Mouse (Mus musculus) heart, postnatal 0 days (tissue): ENCODE measurements around the gene Meis3. TPM values are rescaled to one million over a fixed set of nuclear protein-coding genes. Genes with fewer than 3 reads are reported as not detected.

Experiments
- ATAC-seq: fragments of 200-750 bp; cut with Nextera tagmentation; 2 replicates; pipeline ENCODE4 v1.8.0; 2017; ENCODE audit warnings: low read depth, moderate number of reproducible peaks, moderate library complexity; ENCODE audit not compliant: insufficient read depth
- DNase-seq: peaks from one replicate; pipeline ENCODE4 v3.0.0-alpha.2; 2016; ENCODE audit warnings: low spot score
- H3K27ac ChIP-seq: fragments of 300-500 bp; sonication (generic); 2 replicates; pipeline ENCODE4 v1.5.1; 2014; ENCODE audit warnings: low read depth, mild to moderate bottlenecking
- H3K27me3 ChIP-seq: fragments of 300-500 bp; sonication (generic); 2 replicates; pipeline ENCODE4 v1.6.1; 2014; ENCODE audit warnings: low read length, mixed read lengths; ENCODE audit not compliant: control insufficient read depth, insufficient read depth
- H3K36me3 ChIP-seq: fragments of 300-500 bp; sonication (generic); replicated peaks from 2 replicates; pipeline ENCODE4 v1.6.1; 2014; ENCODE audit warnings: low read length, mixed read lengths; ENCODE audit not compliant: control insufficient read depth, insufficient read depth
- H3K4me1 ChIP-seq: fragments of 300-500 bp; sonication (generic); 2 replicates; pipeline ENCODE4 v1.6.1; 2014; ENCODE audit warnings: antibody characterized with exemption; ENCODE audit not compliant: control insufficient read depth, insufficient read depth
- H3K4me2 ChIP-seq: fragments of 300-500 bp; sonication (generic); 2 replicates; pipeline ENCODE4 v1.6.1; 2014; ENCODE audit warnings: low read depth, mild to moderate bottlenecking, low read length, moderate library complexity
- H3K4me3 ChIP-seq: fragments of 300-500 bp; sonication (generic); 2 replicates; pipeline ENCODE4 v1.5.1; 2014; ENCODE audit warnings: low read depth, low read length
- H3K9ac ChIP-seq: fragments of 300-500 bp; sonication (generic); replicated peaks from 2 replicates; pipeline ENCODE4 v1.6.1; 2014; ENCODE audit warnings: low read depth, low read length, mixed read lengths
- H3K9me3 ChIP-seq: fragments of 300-500 bp; sonication (generic); replicated peaks from 2 replicates; pipeline ENCODE4 v1.6.1; 2016; ENCODE audit warnings: low read length; ENCODE audit not compliant: control insufficient read depth
- CTCF ChIP-seq: IDR thresholded peaks from 2 replicates; pipeline ENCODE4 v1.5.1; 2016; ENCODE audit warnings: antibody characterized with exemption, control low read depth, low read depth
- EP300 ChIP-seq: IDR thresholded peaks from 2 replicates; pipeline ENCODE4 v1.6.1; 2016; ENCODE audit warnings: antibody characterized with exemption, low read depth
- WGBS: fragments of 180-500 bp; shearing (Covaris S2); extraction: QIAGEN DNeasy Blood & Tissue Kit; methylation state at CpG from one replicate; pipeline ENCODE4 v1.1.7; 2014; 5-methylcytosine and 5-hydroxymethylcytosine counted together
- polyA plus RNA-seq: library from polyadenylated mRNA; unstranded; fragments of >200 nt; fragmentation: Nextera tagmentation; extraction: Ambion mirVana; gene quantifications from 2 replicates; pipeline ENCODE4 v1.2.1, GENCODE M21; 2015
- total RNA-seq: library from RNA; depleted of rRNA; stranded (reverse); fragments of >200 nt; gene quantifications from 2 replicates; pipeline ENCODE4 v1.2.3, GENCODE M21; 2014; ENCODE audit warnings: low replicate concordance

The Meis3 gene
- total and polyA plus RNA-seq, 2 experiments from 2014 or later, result 7.7 to 8.1 TPM

DNA sequence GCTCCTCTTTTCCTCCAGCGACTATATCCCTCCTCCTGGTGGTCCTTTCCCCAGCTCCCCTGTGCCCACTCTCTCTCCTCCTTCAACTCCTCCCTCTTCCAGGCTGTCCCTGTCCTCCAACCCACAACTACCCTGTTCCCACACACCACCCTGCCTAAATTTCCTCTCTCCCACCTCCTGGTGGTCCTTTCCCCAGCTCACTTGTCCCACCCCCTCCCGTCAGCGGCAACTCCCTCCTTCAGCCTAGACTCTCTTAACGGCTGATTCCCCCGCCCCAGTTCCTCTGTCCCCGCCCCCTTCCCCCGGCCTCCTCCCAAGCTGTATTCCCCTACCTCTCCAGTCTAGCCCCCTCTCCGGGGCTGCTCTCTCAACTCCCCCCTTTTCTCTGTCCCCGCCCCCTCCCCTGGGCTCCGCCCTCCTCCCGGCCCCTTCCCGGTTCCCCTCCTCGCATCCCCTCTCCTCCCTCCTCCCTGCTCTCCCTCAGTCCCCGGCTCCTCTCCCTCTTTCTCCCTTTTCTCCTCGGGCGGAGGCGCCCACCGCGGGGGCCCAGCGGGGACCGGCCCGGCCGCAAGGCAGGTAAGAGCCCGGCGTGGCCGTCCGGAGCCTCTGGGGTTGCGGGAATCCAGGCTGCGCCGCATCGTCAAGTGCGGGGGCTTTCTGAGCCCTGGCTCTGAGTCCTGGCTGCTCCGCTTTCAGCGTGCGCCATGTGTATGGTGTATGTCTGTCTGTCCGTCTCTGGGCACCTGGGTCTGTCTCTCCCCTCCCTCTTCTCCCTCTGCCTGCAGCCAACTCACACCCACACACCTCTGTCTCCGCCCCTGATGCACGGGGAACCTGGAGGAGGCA is 44.8 kb upstream of the Meis3 start:
- peak; percentile 46 for DNase-seq

DNA sequence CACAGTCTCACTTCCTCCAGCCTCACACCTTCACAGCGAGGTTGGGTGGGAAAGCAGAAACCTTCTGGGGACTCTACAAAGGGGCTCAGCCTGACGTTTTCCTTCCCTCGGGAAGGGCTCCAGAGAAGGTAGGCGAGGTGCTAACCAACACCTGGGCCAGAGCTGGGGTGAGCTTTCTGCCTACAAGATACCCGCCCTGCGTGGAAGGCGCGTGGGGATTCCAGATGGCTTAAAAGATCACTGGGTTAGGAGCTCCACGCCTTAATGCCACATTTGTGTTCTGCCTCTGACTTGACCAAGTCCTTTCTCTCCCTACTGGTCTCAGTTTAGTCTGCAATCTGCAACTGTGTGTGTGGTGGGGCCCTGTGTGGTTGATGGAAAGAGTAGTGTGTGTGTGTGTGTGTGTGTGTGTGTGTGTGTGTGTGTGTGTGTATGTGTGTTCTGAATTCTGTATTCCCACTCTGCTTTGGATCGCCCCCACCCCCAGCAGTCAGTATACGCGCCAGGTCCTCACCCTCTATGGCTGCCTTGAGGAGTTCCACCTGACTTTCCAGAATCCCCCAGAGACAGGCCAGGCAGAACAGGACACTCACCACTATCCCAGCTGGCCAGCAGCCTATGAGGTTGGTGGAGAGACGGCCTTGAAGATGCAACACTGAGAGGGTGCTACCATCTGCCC is 43.8 kb upstream of the Meis3 start:
- DNase-seq (no peak), ATAC-seq (no peak)
- TF ChIP-seq EP300 (no peak), CTCF (no peak)
- no peak overlapping the region for H3K9ac ChIP-seq
- no peak overlapping the region for H3K27ac ChIP-seq
- no peaks in the 10 kb centered on the region for H3K36me3 ChIP-seq
- H3K27me3 ChIP-seq, result no peaks in the 10 kb centered on the region
- H3K9me3 ChIP-seq, result no peaks in the 10 kb centered on the region
- H3K4me2 ChIP-seq, result peak overlapping the region; percentile 76; the same call in 1 of the 2 replicates
- H3K4me3 ChIP-seq, result no peak overlapping the region
- WGBS, result 47% methylated on average over 13 of the region's 13 CpGs
- peaks cover 12% of the 10 kb centered on the region; the same call in 1 of the 2 replicates for H3K4me1 ChIP-seq

More for the DNA sequence above, 44.8 kb upstream of the Meis3 start:
- TF ChIP-seq CTCF (no peak), EP300 (no peak)
- Histone ChIP-seq H3K27me3 (no peaks in the 10 kb centered on the region), H3K9ac (peak overlapping the region; percentile 24), H3K4me2 (peak overlapping the region; percentile 76), H3K27ac (peak overlapping the region; percentile 80), H3K4me3 (peak overlapping the region; percentile 47), H3K4me1 (peaks cover 12% of the 10 kb centered on the region; the same call in 1 of the 2 replicates), H3K36me3 (peaks cover 6% of the 10 kb centered on the region; the same call in 1 of the 2 replicates), H3K9me3 (no peaks in the 10 kb centered on the region)
- WGBS, result 2% methylated on average over 35 of the region's 38 CpGs
- peak; percentile 48 for ATAC-seq

DNA sequence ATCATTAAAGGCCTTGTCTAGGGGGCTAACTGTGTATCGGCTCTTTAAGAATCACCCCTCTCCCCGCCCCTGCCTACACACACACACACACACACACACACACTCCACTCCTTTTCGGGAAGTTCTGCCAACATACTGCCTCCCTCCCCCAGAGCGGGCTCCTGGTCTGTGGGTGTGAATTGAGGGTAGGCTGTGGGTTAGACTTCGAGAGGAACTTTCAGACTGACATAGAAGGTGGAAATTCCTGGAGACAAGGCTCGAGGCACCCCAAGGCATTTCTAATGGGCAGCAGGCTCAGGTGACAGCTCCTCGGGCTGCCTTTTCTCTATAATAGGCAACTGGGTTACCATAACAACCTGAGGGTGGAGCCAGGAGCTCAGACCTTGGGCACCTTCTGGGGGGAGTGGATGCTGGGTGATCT is 42.7 kb upstream of the Meis3 start:
- TF ChIP-seq CTCF, result no peak
- TF ChIP-seq EP300, result no peak
- DNase-seq (no peak), ATAC-seq (no peak)
- no peaks in the 10 kb centered on the region for H3K27me3 ChIP-seq
- H3K4me1 ChIP-seq, result peaks cover 12% of the 10 kb centered on the region; the same call in 1 of the 2 replicates
- H3K4me2 ChIP-seq, result no peak overlapping the region
- H3K36me3 ChIP-seq, result no peaks in the 10 kb centered on the region
- no peak overlapping the region for H3K27ac ChIP-seq
- WGBS, result 18% methylated on average over 7 of the region's 7 CpGs
- H3K9me3 ChIP-seq, result no peaks in the 10 kb centered on the region
- no peak overlapping the region for H3K9ac ChIP-seq
- no peak overlapping the region for H3K4me3 ChIP-seq

DNA sequence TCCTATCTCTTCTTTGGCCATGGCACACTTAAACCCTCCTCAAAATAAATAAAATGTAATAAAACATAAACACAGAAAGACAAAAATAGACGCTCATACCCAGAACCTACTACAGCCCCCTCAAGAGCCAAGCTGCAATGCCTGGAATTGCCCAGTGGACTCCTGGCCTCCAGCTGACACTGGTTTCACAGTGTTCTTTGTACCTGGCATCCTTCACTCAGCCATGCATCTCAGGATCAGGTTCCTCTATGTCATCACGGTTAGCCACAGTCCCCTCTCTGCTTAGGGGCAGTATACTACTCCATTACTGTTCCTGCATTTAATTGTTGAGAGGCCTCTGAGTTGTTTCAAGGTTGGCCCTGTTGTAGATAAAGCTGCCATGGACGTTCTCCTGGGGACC is 42.0 kb upstream of the Meis3 start:
- no peak overlapping the region for H3K4me2 ChIP-seq
- TF ChIP-seq CTCF (no peak), EP300 (no peak)
- H3K36me3 ChIP-seq, result no peaks in the 10 kb centered on the region
- no peak for ATAC-seq
- H3K27ac ChIP-seq, result no peak overlapping the region
- H3K27me3 ChIP-seq, result no peaks in the 10 kb centered on the region
- H3K9ac ChIP-seq, result no peak overlapping the region
- H3K9me3 ChIP-seq, result no peaks in the 10 kb centered on the region
- H3K4me3 ChIP-seq, result no peak overlapping the region
- peaks cover 12% of the 10 kb centered on the region; the same call in 1 of the 2 replicates for H3K4me1 ChIP-seq
- 61% methylated on average over 3 of the region's 3 CpGs for WGBS
- DNase-seq, result no peak

GRCm38 (mm10) chr7:16133691-16134090 is 41.2 kb upstream of the Meis3 start:
- Histone ChIP-seq H3K36me3 (no peaks in the 10 kb centered on the region), H3K4me3 (no peak overlapping the region), H3K9me3 (no peaks in the 10 kb centered on the region), H3K9ac (no peak overlapping the region), H3K4me2 (no peak overlapping the region), H3K27me3 (no peaks in the 10 kb centered on the region), H3K27ac (no peak overlapping the region), H3K4me1 (peaks cover 4% of the 10 kb centered on the region; the same call in 1 of the 2 replicates)
- ATAC-seq, result no peak
- no peak for DNase-seq
- 87% methylated on average over 9 of the region's 9 CpGs for WGBS
- TF ChIP-seq EP300, result no peak
- TF ChIP-seq CTCF, result no peak
